Mouse (Mus musculus) olfactory bulb, adult 2 months (tissue): ENCODE measurements around the gene Nadsyn1.

Experiments
- CTCF ChIP-seq: fragments of 200-500 bp; IDR thresholded peaks from 2 replicates; pipeline ENCODE4 v1.5.1; 2012; ENCODE audit warnings: low read depth, mild to moderate bottlenecking, low read length, moderate library complexity; ENCODE audit not compliant: insufficient read depth
- POLR2A ChIP-seq: fragments of 200-500 bp; IDR thresholded peaks from 2 replicates; pipeline ENCODE4 v1.6.1; 2012; ENCODE audit warnings: mild to moderate bottlenecking, low read depth, low read length, moderate library complexity; ENCODE audit not compliant: insufficient read depth

DNA sequence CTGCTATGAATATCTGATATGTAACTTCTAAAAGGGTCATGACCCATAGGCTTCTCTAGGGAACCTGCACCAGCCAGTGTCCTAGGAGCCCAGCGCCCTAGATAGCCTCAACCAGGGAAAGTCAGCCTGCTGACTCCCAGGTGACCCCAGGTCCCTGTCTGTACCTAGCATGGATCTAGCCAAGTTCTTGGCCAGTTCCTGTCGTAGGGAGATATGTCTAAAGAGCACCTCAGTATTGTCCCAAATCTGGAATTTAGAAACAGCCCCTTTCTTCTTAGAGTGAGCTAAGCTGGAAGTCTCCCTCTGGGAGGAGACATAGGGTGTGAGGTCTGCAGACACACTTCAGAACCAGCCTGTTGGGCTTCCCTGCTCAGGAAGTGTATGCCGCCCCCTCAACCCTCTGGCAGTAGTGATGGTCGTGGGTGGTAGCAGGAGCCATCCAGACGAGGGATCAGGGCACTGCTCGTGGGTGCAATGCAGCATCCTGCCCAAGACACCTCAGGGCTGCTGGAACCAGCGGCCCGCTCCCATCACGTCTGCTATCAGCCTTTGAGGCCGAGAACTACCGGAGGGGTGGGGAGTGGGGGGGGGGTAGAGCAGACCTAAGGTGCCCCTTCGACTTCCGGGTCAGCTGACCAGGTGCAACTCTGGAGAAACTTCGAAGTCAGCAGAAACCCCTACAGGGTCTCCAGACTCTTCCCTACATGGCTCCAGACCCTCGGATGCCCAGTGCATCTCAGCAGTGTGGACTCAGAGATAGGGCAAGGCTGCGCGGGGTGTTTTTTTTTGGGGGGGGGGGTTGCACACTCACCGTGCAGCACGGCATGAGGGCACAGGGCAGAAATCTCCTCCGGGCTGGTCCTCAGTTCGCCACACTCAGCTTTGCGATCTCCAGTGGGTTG, 66.3 kb downstream of the Nadsyn1 start, which contains the start of gene Osbpl5:
- no peak for TF ChIP-seq CTCF
- TF ChIP-seq POLR2A = no peak
